Mouse (Mus musculus): ENCODE results near the gene Evi2b.

The Evi2b gene

DNA sequence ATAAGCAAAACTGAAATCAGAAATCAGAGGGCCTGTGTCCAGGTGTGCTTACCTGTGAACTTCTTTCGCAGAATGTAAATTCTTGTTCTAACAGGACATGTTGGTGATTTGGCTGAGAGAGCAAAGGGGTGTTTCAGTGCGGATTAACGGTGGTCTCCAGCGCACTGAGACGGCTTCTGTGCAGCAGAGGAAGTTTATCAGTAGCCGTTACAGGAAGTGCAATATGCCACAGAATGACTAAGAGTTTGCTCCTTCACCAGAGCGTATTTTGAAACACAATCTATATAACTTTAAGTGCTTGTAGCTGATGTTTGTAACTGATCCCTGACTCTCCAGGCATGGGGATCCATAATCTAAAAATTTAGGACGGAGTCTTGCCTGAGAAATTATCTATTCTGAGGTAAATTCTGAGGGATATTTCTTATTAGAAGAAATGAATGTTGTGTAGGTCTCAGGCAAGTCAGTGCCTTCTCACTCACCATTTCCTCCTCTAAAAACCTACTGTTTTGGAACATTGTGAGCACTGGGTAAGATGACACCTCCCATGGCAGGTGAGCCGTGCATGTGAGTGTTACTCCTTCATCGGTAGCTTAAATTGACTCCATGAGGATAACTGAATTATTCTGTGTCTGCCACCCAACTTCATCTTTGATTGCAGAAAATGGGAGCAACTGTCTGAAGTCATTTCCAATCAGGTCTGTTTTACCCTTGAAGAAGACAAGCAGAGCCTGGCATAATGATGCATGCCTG, at the start of gene Evi2b:
TSS of gene Evi2b (minus strand) at position 203 of the 750 bp plus-strand sequence.
- DNase-seq (ENCODE audit: low spot score): peak; percentile 53

DNA sequence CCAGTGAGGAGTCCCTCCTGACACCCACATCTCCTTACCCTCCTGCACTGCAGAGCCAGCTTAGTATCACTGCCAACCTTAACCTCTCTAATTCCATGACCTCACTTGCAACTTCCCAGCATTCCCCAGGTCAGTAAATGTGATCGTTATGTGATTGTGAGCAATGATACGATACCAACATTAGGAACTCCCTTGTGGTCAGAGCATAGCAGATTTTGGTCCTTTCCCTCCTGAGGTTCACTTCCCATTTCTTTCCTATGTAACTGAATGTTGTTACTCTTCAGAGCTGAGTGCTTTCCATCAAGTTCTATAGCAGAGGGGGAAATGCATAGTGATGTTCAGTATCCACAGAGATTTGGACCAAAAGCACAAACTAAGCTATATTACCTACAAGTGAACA, 46.8 kb upstream of the Evi2b start:
- DNase-seq (ENCODE audit: low spot score): no peak

DNA sequence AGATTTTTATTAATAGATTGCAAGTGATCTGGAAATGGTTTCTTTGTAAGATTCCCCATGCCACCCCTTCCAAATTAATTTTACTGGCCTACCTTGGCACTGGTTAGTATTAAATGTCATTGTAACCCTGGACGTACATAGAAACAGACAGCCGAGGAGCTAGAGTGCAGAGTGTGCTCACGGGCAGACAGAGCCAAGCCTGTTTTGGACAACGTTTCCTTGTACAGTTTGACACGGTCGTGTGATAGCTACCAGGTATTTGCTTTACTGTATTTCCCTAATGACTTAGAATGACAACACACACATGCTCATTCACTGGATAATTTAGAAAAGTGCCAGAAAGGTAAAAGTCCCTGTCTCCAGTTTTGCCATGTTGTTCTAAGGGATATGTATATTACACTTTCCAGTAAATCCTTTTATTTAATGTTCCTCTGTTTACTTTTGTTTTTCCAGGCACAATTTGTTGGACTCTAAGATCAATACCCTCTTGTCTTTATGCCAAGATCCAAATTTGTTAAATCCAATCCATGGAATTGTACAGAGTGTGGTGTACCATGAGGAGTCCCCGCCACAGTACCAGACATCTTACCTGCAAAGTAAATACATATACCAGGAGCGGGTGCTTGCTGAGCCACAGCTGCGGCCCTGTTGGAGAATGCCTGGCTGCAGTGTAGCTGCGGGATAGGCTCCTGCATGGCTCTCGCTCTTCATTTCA, 44.8 kb upstream of the Evi2b start:
- DNase-seq (ENCODE audit: low spot score): no peak

DNA sequence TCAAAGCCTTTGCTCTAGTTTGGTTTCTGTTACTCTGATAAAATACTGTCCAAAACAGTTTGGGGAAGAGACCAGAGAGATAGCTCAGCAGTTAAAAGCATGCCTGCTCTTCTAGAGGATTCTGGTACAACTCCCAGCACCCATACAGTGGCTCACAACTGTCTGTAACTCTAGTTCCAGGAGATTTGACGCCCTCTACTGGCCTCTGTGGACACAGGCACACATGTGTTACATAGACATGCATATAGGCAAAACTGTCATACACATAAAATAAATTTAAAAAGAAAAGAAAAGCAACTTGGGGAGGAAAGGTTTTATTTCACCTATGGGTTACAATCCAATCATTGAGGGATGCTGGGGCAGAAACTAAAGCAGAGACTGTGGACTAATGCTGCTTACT, 43.4 kb upstream of the Evi2b start:
- no peak for DNase-seq (ENCODE audit: low spot score)

DNA sequence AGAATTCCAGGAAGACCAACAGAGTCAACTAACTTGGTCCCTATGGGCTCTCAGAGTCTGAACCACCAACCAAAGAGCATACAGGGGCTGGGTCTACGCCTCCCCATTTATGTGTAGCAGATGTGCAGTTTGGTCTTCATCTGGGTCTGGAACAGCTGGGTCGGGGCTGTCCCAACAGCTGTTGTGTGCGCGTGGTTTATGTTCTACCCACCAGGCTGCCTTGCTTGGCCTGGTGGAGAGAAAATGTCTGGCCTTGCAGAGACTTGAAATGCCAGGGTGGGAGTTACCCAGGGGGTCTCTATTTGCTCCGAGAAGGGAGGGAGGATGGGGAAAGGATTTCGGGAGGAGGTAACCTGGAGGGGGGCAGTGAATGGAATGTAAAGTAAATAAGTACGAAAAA, 39.9 kb upstream of the Evi2b start:
- DNase-seq (ENCODE audit: low spot score): no peak

DNA sequence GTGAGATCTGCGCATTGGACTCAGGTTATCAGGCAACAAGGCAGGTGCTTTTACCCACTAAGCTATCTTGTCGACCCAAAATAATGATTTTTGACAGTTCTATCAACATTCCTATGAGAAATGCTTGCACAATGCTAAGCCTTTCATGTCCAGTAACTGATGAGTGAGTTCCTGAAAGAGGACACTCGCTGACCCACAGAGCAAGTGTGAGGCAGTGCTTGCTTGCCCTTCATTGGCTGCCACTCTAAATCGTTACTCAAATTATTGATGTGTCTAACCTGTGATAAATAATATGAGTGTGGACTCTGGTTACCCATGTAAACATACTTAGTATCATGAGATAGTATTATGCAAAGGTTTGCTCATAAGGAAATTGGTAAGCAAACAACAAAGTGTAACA, 37.0 kb upstream of the Evi2b start:
- no peak for DNase-seq (ENCODE audit: low spot score)

DNA sequence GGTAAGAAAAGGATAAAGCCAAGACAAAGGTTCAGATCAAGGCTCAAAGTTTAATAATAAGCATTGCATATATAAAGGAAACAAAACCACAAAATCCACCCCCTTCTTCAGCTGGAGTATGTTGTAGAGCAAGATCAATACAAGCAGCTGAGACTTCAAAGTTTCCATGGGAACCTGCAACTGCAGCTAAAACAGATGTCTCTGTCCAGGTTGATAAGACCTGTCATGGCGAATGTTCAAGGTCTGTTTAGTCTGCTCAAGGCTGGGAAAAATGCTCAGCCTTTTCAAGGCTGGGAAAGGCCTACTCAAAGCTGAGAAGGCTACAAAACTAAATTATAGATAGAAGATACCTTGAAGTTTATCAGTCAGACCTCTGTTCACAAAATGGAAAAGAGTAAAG, 29.1 kb upstream of the Evi2b start:
- DNase-seq (ENCODE audit: low spot score): peak; percentile 13

DNA sequence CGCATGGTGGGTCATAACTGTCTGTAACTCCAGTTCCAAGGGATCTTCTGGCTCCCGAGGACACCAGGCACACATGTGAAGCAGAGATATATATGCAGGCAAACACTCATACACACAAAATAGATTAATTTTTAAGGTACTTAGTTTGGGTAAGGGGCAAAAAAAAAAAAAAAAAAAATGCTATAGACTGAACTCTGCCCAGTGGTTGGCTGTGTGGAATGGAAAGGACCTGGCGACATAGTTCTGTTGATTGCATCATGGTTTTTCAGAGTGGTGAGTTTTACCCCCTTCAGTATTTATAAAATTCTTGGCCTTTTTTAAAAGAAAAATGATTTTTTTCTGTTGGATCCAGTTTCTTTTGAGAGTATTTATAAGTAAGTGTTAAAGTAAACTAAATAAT, 12.7 kb upstream of the Evi2b start:
- DNase-seq (ENCODE audit: low spot score): no peak

DNA sequence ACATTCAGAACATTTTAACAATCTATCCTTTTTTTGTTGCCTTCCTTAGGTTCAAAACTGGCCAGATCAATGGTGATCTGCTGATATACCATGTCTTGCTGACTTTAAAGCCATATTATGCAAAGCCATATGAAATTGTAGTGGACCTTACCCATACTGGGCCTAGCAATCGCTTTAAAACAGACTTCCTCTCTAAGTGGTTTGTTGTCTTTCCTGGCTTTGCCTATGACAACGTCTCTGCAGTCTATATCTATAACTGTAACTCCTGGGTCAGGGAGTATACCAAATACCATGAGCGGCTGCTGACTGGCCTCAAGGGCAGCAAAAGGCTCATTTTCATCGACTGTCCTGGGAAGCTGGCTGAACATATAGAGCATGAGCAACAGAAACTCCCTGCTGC, 12.0 kb upstream of the Evi2b start:
- DNase-seq (ENCODE audit: low spot score): no peak

DNA sequence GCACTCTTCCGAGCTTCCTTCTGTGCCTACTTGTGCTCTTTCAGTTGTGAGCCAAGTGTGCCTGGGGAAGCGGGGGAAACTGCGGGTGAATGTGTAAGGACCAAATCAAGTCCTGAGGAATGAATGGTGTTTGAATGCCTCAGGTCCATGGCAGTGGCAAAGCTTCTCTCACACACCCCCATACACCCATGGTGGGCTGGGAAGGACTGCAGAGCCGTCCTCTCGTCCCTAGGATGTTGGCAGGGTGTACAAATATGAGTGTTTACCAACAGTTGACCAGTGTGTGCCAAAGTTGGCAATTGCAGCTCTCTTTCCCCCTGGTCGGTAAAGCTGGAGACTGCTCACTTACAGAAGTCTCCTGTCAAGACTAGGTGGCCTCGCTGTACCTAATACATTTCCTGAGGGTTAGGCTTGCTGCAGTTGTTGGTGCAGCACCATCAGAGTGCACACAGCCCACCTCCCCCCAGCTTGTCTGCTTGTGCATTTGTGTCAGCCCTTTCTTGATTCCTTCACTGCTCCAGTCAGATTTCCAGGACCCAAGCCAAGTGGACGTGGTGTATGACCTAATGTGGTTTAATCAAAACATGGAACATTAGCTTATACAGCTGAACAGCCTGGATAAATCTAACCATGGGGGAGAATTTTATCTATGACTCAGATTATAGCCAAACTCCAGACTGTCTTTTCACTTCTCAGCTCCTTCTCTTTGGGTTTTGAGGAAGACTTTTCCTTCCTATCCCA, 10.6 kb upstream of the Evi2b start:
- no peak for DNase-seq (ENCODE audit: low spot score)

DNA sequence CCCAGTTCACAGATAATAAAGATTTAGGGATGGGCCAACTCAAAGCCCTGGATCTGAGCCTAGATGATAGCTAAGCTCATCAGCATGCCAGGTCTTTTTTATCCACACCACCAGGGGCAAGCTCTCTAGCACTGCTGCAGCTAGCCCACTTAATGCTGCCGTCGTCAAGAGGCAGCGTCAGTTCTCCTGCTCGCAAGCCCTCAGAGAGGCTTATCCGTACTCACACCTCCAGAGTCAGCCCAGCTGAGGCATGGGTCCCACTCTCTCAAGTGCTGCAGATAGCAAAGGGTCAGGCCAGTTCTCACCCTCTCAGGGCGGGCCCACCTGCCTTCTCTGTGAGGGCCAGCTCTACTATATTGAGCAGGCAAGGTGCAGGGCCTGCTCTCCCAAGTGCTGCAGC, 9.7 kb upstream of the Evi2b start:
- DNase-seq (ENCODE audit: low spot score): no peak

DNA sequence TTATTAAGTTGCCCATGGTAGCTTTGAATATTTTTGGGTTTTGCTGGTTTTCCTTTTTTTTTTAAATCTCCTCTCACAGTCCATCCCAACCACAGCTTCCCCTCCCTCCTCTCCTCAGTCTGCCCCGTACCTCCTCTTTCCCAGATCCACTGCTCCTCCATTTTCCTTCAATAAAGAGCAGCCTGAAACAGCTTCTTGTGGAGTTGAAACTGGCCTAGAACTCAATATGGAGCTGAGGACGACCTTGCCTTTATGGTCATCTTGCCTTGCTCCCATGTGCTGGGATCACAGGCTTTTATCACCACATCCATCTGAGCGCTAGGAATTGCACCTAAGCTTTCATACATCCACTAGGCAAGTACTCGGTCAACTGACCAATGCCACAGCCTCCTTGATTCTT, 7.9 kb upstream of the Evi2b start:
- no peak for DNase-seq (ENCODE audit: low spot score)

DNA sequence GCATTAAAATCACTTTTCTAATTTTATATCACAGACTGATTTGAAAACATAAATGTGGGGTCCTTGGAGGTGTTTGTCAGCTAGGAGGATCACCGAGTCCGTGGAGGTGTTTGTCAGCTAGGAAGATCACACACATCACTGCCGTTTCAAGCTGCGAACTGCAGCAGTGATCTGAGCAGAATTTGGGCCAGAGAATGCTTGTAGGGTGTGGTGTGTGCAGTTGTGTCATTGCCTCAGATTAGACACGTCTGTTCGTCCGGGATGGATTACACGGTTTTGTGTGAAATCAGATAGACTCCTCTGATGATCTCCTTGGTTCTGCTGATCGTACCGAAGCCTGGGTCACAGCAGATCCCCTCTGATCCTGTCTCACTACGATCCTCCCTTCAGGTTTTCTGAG, 7.2 kb upstream of the Evi2b start:
- DNase-seq (ENCODE audit: low spot score): peak; percentile 57

DNA sequence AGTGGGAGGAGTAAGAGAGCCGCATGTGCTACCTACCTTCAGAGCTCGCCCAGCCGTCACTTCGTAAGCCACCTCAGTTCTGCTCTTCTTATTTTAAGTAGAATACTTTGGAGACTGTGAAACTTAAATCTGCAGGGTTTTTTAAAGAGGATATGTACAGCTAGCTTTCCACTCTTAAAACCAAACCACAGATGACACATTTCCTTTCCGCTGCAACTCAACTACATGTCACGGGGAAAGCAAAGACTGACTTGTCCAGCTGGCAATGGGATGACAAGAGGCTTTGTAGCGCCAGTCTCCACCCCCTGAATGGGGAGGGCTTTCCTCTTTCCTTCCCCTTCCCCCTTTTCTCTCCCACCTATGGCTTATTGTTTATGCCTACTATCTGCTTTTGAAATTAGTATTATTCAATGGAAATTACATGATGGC, 6.8 kb upstream of the Evi2b start, which contains the start of the genes Evi2 and Evi2a:
TSS of gene Evi2 (minus strand) at position 257 of the 429 bp plus-strand sequence.
TSS of gene Evi2a (minus strand) at position 277 of the 429 bp plus-strand sequence.
- peak; percentile 81 for DNase-seq (ENCODE audit: low spot score)

DNA sequence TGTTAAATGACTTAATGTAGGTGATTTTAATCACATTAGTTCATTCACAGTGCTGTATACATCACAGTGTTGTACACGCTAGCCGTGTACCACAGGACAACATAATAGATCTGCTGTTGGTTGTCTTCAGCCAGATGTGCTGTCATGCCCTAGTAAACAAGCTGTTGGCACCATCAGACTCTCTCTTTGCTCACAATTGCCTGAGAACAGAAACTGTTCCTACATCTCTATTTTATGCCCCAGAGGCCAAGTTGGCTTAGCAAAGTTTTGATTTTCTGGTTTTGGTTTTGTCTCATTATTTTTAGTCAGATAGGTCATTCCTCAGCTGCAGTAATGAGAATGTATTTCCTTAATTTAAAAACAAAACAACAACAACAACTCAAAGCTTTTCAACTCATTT, 6.2 kb upstream of the Evi2b start:
- peak; percentile 9 for DNase-seq (ENCODE audit: low spot score)

DNA sequence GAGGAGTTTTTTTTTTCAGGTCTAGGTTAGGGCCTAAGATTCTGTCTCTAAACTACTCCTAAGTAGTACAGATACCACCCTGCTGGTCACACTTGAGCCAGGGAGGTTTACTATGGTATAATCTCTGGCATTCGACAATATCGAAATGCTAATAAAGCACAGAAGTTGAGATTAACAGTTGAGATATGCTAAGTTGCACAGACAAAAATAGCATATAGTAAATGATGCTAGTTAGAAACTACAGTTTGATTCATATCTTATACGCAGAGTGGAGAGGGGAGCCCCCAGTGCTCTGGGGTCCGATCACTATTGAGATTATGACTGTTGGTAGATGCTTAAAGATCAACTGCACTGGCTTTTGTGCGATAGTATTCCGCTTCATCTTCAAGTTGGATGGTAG, 5.7 kb upstream of the Evi2b start:
- DNase-seq (ENCODE audit: low spot score): no peak

DNA sequence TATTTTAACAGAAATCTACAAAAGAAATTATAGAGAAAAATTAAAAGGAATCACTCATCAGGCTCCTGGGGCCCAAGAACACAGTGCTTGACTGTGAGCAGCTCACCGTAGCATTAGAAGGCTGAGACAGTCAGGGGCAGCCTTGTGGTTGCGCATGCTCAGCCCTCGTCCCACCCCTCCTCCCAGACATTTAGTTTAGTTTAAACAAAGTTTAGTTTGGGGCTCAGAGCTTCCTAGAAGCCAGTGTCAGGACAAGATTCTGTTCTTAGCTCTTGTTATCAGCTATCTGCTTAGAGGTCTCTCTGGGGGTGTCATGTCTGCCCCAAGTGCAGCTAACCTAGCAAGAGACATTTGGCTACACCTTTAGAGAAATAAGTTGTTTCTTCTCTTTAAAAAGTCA, 5.0 kb upstream of the Evi2b start:
- DNase-seq (ENCODE audit: low spot score): peak; percentile 12

DNA sequence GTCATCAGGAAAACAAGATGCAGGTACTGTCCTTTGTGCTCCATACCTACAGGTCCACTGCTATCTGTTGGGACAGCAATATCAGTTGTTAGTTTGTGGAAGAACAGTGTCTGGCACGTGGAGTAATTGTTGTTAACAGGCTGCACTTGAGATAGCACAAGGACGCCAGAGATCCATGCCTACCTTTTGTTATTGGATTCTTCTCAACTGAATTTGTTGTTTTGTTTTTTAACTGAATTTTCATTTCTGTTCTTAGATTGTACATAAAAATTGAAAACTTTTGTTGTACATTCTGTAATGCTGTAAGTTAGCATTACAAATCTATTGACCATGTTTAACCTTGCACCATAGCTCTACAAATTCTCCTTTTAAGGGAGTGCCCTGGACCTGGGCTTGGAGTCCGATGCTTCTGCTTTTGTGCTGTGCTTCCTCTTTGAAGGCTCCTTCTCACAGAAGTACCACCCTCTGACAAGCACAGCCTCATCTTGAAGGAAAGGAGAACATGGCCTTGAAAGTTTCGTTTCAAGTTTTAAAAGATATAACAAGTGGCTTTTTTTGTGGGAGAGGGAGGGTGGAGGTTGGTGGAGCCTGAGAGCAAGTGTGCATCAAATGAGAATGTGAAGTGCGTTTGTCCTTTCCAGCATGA, 4.3 kb upstream of the Evi2b start:
- DNase-seq (ENCODE audit: low spot score): peak; percentile 40

DNA sequence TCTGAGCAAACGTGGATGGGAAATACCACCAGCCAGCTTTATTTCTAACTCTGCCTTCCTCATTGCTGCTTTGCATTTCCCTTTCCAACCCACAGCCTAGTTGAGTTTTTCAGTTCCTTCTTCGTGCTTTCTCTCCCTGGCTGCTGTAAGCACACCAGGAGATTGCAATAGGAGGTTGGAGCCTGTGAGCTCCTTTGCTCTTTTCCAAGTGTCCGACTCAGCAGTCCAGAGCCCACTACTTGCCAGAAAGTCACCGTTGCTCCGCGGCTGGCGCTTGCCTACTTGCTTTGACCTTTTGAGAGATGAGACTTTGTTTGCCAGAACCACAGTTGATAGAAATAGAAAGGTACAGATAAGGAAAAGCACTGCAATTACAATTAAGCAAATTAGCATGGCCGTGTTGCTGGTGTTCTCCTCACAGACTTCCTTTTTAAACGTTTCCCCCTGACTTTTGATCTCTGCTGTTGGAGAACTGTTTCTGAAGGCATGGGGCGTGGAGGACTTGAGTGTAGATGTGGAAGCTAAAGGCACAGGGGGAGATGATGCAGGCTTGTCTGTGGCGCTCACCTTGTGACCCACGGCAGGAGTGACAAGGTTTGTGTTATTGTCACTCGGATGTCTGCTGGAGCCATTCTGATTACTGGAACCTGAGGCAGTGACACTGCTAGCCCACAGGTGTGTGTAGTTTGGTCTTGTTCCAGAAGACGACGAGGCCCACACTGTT, 3.6 kb upstream of the Evi2b start:
- peak; percentile 52 for DNase-seq (ENCODE audit: low spot score)

DNA sequence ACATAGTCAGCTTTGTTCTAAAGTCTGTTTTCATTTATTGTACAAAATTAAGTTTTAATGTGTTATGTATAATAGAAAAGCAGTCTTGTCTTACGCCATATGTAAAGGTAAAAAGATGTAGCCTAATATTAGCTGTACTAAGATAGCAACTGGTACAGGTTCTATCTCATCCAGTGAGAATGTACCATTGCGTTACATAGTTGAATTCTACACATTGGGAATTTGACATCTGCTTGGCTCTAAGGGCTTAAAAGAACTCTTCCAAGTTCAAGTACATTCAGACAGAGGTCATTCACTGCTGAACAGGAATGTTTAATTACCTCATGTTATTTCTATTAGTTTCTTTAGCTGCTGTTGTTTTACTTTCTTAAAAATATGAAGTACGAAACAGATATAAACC, 3.0 kb upstream of the Evi2b start:
- no peak for DNase-seq (ENCODE audit: low spot score)

DNA sequence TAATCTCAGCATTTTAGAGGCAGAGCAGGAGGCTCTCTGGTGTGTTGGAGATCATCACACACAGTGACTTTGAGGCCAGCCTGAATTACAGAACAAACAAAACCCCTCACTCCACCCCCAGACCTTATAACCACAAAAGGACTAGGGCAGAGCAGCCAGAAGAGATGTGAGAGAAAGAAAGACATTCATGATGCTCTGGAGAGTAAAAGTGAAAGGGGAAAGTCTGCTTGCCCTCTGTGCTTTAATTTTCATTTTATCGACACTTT, 681 bp upstream of the Evi2b start:
- DNase-seq (ENCODE audit: low spot score): peak; percentile 39

DNA sequence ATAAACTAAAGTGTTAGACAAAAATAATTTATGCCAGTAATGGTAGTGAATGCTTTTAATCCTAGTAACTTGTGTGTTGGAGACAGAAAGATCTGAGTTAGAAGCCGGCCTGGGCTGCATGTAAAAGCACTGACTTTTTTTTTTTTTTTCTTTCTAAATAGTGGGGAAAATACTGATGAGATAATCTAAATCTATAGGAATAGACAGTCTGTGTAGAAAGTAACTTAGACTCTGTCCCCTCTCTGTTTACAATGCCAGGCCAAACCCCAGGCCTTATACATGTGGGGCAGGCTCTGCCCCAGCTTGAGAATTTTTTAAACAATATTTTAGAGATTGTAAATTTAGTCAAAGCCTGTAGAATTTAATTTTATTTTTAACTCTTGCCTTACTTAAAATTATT, 618 bp downstream of the Evi2b start:
- DNase-seq (ENCODE audit: low spot score): no peak
